Mouse (Mus musculus) neural tube, embryonic 11.5 days (tissue): ENCODE measurements around the gene Rab24. TPM values are rescaled to one million over a fixed set of nuclear protein-coding genes. Genes with fewer than 3 reads are reported as not detected.

Experiments
- ATAC-seq: fragments of 200-750 bp; cut with Nextera tagmentation; 2 replicates; pipeline ENCODE4 v1.8.0; 2017; ENCODE audit warnings: moderate number of reproducible peaks, mild to moderate bottlenecking, moderate TSS enrichment, moderate library complexity; ENCODE audit not compliant: insufficient read depth, low FRiP score, low TSS enrichment
- DNase-seq: peaks from one replicate; pipeline ENCODE4 v3.0.0-alpha.2; 2015; ENCODE audit warnings: low spot score
- H3K27ac ChIP-seq: fragments of 300-500 bp; sonication (generic); 2 replicates; pipeline ENCODE4 v1.5.1; 2014; ENCODE audit warnings: low read depth, mild to moderate bottlenecking, low read length
- H3K27me3 ChIP-seq: fragments of 300-500 bp; sonication (generic); 2 replicates; pipeline ENCODE4 v1.6.1; 2014; ENCODE audit warnings: mild to moderate bottlenecking, low read length, mixed read lengths; ENCODE audit not compliant: control insufficient read depth, insufficient read depth
- H3K36me3 ChIP-seq: fragments of 300-500 bp; sonication (generic); 2 replicates; pipeline ENCODE4 v1.6.1; 2014; ENCODE audit warnings: mild to moderate bottlenecking, low read length, moderate library complexity, mixed read lengths; ENCODE audit not compliant: control insufficient read depth, insufficient read depth
- H3K4me1 ChIP-seq: fragments of 300-500 bp; sonication (generic); 2 replicates; pipeline ENCODE4 v1.6.1; 2014; ENCODE audit warnings: low read length, mixed read lengths; ENCODE audit not compliant: control insufficient read depth, insufficient read depth
- H3K4me2 ChIP-seq: fragments of 300-500 bp; sonication (generic); 2 replicates; pipeline ENCODE4 v1.6.1; 2014; ENCODE audit warnings: low read depth, mild to moderate bottlenecking, moderate library complexity
- H3K4me3 ChIP-seq: fragments of 300-500 bp; sonication (generic); 2 replicates; pipeline ENCODE4 v1.5.1; 2014; ENCODE audit warnings: low read depth, low read length
- H3K9ac ChIP-seq: fragments of 300-500 bp; sonication (generic); 2 replicates; pipeline ENCODE4 v1.6.1; 2014; ENCODE audit warnings: mild to moderate bottlenecking, low read length
- H3K9me3 ChIP-seq: fragments of 300-500 bp; sonication (generic); 2 replicates; pipeline ENCODE4 v1.6.1; 2016; ENCODE audit warnings: low read length; ENCODE audit not compliant: control insufficient read depth
- WGBS: fragments of 180-500 bp; shearing (Covaris S2); extraction: QIAGEN DNeasy Blood & Tissue Kit; methylation state at CpG from one replicate; pipeline ENCODE4 v1.1.7; 2014; 5-methylcytosine and 5-hydroxymethylcytosine counted together
- polyA plus RNA-seq: library from polyadenylated mRNA; unstranded; fragments of >200 nt; fragmentation: Nextera tagmentation; extraction: Ambion mirVana; gene quantifications from 2 replicates; pipeline ENCODE4 v1.2.1, GENCODE M21; 2014

Rab24 gene
- polyA plus RNA-seq, 1 experiment from 2014 or later = 89.7 TPM

DNA sequence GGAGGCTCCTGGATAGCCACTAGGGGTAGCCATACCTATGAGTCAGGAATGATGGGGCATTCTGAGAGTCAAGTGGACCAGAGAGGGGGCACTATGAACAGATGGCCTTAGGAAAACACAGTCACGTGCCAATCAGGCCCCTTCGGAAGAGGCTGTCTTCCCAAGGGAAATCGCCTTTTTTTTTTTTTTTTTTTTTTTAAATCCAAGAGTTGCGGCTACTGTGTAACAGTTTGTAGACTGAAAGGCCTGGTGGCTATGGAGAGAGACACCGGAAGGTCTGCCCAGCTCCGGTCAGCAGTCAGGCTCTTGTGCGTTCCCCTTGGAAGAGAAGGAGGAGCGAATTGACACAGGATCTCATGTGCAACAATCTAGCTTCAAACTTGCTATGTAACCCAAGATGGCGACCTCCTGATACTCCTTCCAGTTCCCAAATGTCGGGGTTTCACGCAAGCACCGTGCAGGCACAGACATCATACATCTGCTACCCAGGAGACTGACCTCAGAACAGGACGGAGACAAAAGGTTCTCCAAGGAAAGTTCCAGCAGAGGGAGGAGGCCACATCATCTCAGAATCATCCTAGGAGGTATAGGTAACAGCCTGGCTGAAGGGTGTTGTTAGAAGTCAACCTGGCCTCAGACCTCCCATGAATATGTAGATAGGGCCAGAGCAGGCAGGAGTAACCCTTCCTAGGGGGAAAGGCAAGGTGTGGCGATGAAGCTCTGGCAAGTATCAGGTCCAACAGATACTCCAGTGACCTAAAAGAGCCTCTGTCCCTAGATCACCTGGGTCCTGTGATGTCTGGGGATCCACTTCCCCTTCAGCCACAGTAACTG is 9.0 kb upstream of the Rab24 start:
- H3K27ac ChIP-seq = peak overlapping the region; percentile 84
- H3K4me1 ChIP-seq = peaks cover 12% of the 10 kb centered on the region
- no peaks in the 10 kb centered on the region for H3K27me3 ChIP-seq
- H3K9me3 ChIP-seq = no peaks in the 10 kb centered on the region
- DNase-seq = no peak
- peak overlapping the region; percentile 62 for H3K4me3 ChIP-seq
- peaks cover 3% of the 10 kb centered on the region for H3K36me3 ChIP-seq
- 49% methylated on average over 14 of the region's 14 CpGs for WGBS
- peak overlapping the region; percentile 63 for H3K9ac ChIP-seq
- peak overlapping the region; percentile 81 for H3K4me2 ChIP-seq
- ATAC-seq = no peak; the same call in 1 of the 2 replicates

GRCm38 (mm10) chr13:55329683-55330566 is 8.2 kb upstream of the Rab24 start, which contains the start of gene Mxd3:
Gene Mxd3, minus strand, starts transcription at chr13:55329823.
- Histone ChIP-seq H3K4me3 (peak within 1 kb of the TSS; percentile 62), H3K9me3 (no peaks in the 10 kb centered on the region), H3K27me3 (no peaks in the 10 kb centered on the region), H3K9ac (peak within 1 kb of the TSS; percentile 63), H3K27ac (peak within 1 kb of the TSS; percentile 84), H3K4me2 (peak within 1 kb of the TSS; percentile 81), H3K4me1 (peaks cover 12% of the 10 kb centered on the region), H3K36me3 (peaks cover 9% of the 10 kb centered on the region)
- under 1% methylated on average over 58 of the region's 82 CpGs for WGBS
- ATAC-seq = peak; percentile 84
- DNase-seq = peak; percentile 93

- WGBS = 2% methylated on average over 29 of the region's 29 CpGs
- peak overlapping the region; percentile 63 for H3K9ac ChIP-seq
- H3K4me3 ChIP-seq = peak overlapping the region; percentile 62
- ATAC-seq (peak; percentile 36; the same call in 1 of the 2 replicates), DNase-seq (peak; percentile 76)
- H3K36me3 ChIP-seq = peaks cover 11% of the 10 kb centered on the region
- peak overlapping the region; percentile 84; the same call in 1 of the 2 replicates for H3K27ac ChIP-seq
- no peaks in the 10 kb centered on the region for H3K9me3 ChIP-seq
- peaks cover 12% of the 10 kb centered on the region for H3K4me1 ChIP-seq
- peak overlapping the region; percentile 81 for H3K4me2 ChIP-seq
- no peaks in the 10 kb centered on the region for H3K27me3 ChIP-seq
These were observed 7.5 kb upstream of the Rab24 start for GRCm38 (mm10) chr13:55329109-55329682.

- ATAC-seq (no peak), DNase-seq (no peak)
- Histone ChIP-seq H3K9me3 (no peaks in the 10 kb centered on the region), H3K27ac (no peak overlapping the region), H3K4me3 (peak overlapping the region; percentile 62), H3K36me3 (peaks cover 15% of the 10 kb centered on the region), H3K27me3 (no peaks in the 10 kb centered on the region), H3K4me2 (peak overlapping the region; percentile 81), H3K9ac (peak overlapping the region; percentile 63), H3K4me1 (peaks cover 12% of the 10 kb centered on the region)
- WGBS = 87% methylated on average over 4 of the region's 4 CpGs
These were observed 6.9 kb upstream of the Rab24 start for GRCm38 (mm10) chr13:55328641-55329040.

- Histone ChIP-seq H3K9ac (peak overlapping the region; percentile 63), H3K4me1 (peaks cover 16% of the 10 kb centered on the region), H3K4me2 (peak overlapping the region; percentile 81), H3K4me3 (peak overlapping the region; percentile 62), H3K27me3 (no peaks in the 10 kb centered on the region), H3K36me3 (peaks cover 16% of the 10 kb centered on the region), H3K27ac (no peak overlapping the region), H3K9me3 (no peaks in the 10 kb centered on the region)
- no peak for ATAC-seq
- 88% methylated on average over 6 of the region's 6 CpGs for WGBS
- no peak for DNase-seq
These were observed 6.4 kb upstream of the Rab24 start for GRCm38 (mm10) chr13:55328171-55328570.

- H3K4me2 ChIP-seq = no peak overlapping the region
- H3K27me3 ChIP-seq = no peaks in the 10 kb centered on the region
- DNase-seq (peak; percentile 76), ATAC-seq (no peak)
- H3K9me3 ChIP-seq = no peaks in the 10 kb centered on the region
- H3K4me1 ChIP-seq = peaks cover 21% of the 10 kb centered on the region
- H3K27ac ChIP-seq = no peak overlapping the region
- peaks cover 16% of the 10 kb centered on the region for H3K36me3 ChIP-seq
- 51% methylated on average over 8 of the region's 8 CpGs for WGBS
- no peak overlapping the region; the same call in 1 of the 2 replicates for H3K9ac ChIP-seq
- H3K4me3 ChIP-seq = 0 out of 2 replicates have a peak overlapping the region, but pooled peaks have one; percentile 62
These were observed 5.9 kb upstream of the Rab24 start for GRCm38 (mm10) chr13:55327633-55328032.

- no peak for ATAC-seq
- Histone ChIP-seq H3K4me2 (0 out of 2 replicates have a peak overlapping the region, but pooled peaks have one; percentile 4), H3K9ac (no peak overlapping the region), H3K4me1 (peaks cover 22% of the 10 kb centered on the region), H3K27ac (no peak overlapping the region), H3K36me3 (peaks cover 16% of the 10 kb centered on the region), H3K27me3 (no peaks in the 10 kb centered on the region), H3K4me3 (no peak overlapping the region), H3K9me3 (no peaks in the 10 kb centered on the region)
- DNase-seq = no peak
- 59% methylated on average over 4 of the region's 4 CpGs for WGBS
These were observed 5.4 kb upstream of the Rab24 start for GRCm38 (mm10) chr13:55327169-55327568.

GRCm38 (mm10) chr13:55325596-55325995 is 3.9 kb upstream of the Rab24 start:
- Histone ChIP-seq H3K4me1 (peaks cover 28% of the 10 kb centered on the region), H3K4me2 (no peak overlapping the region), H3K9me3 (no peaks in the 10 kb centered on the region), H3K9ac (no peak overlapping the region), H3K36me3 (peaks cover 16% of the 10 kb centered on the region), H3K4me3 (no peak overlapping the region), H3K27ac (no peak overlapping the region), H3K27me3 (no peaks in the 10 kb centered on the region)
- WGBS = 80% methylated on average over 8 of the region's 11 CpGs
- ATAC-seq = no peak
- DNase-seq = no peak
